Mouse (Mus musculus) forebrain, embryonic 14.5 days (tissue): Measurements from ENCODE around the gene Ambra1. TPM values are rescaled to one million over a fixed set of nuclear protein-coding genes. Genes with fewer than 3 reads are reported as not detected.

Experiments
- ATAC-seq: fragments of 200-750 bp; cut with Nextera tagmentation; 2 replicates; pipeline ENCODE4 v1.8.0; 2017; ENCODE audit warnings: mild to moderate bottlenecking, moderate library complexity
- DNase-seq: peaks from one replicate; pipeline ENCODE4 v3.0.0-alpha.2; 2015; ENCODE audit warnings: low spot score
- H3K27ac ChIP-seq: fragments of 300-500 bp; sonication (generic); 2 replicates; pipeline ENCODE4 v1.5.1; 2014; ENCODE audit warnings: low read depth, mild to moderate bottlenecking, control low read depth, low read length, moderate library complexity
- H3K27me3 ChIP-seq: fragments of 300-500 bp; sonication (generic); replicated peaks from 2 replicates; pipeline ENCODE4 v1.6.1; 2014; ENCODE audit warnings: low read length, control low read depth, mixed read lengths; ENCODE audit not compliant: control insufficient read depth, insufficient read depth
- H3K36me3 ChIP-seq: fragments of 300-500 bp; sonication (generic); 2 replicates; pipeline ENCODE4 v1.6.1; 2014; ENCODE audit warnings: low read length, control low read depth; ENCODE audit not compliant: control insufficient read depth, insufficient read depth
- H3K4me1 ChIP-seq: fragments of 300-500 bp; sonication (generic); 2 replicates; pipeline ENCODE4 v1.6.1; 2014; ENCODE audit warnings: antibody characterized with exemption, low read length, control low read depth; ENCODE audit not compliant: control insufficient read depth, insufficient read depth
- H3K4me2 ChIP-seq: fragments of 300-500 bp; sonication (generic); 2 replicates; pipeline ENCODE4 v1.6.1; 2014; ENCODE audit warnings: mild to moderate bottlenecking, control low read depth, low read length
- H3K4me3 ChIP-seq: fragments of 300-500 bp; sonication (generic); 2 replicates; pipeline ENCODE4 v1.5.1; 2014; ENCODE audit warnings: low read depth, low read length, control low read depth
- H3K9ac ChIP-seq: fragments of 300-500 bp; sonication (generic); 2 replicates; pipeline ENCODE4 v1.6.1; 2014; ENCODE audit warnings: mild to moderate bottlenecking, low read length, control low read depth, moderate library complexity
- H3K9me3 ChIP-seq: fragments of 300-500 bp; sonication (generic); replicated peaks from 2 replicates; pipeline ENCODE4 v1.6.1; 2016; ENCODE audit warnings: low read length, control low read depth, mixed read lengths; ENCODE audit not compliant: control insufficient read depth
- WGBS: fragments of 180-500 bp; shearing (Covaris S2); extraction: QIAGEN DNeasy Blood & Tissue Kit; methylation state at CpG from one replicate; pipeline ENCODE4 v1.1.7; 2014; 5-methylcytosine and 5-hydroxymethylcytosine counted together
- polyA plus RNA-seq: library from polyadenylated mRNA; unstranded; fragments of >200 nt; fragmentation: Nextera tagmentation; extraction: Ambion mirVana; gene quantifications from 2 replicates; pipeline ENCODE4 v1.2.1, GENCODE M21; 2014

Ambra1 gene
- polyA plus RNA-seq, 1 experiment from 2014 or later, result 14.8 TPM

DNA sequence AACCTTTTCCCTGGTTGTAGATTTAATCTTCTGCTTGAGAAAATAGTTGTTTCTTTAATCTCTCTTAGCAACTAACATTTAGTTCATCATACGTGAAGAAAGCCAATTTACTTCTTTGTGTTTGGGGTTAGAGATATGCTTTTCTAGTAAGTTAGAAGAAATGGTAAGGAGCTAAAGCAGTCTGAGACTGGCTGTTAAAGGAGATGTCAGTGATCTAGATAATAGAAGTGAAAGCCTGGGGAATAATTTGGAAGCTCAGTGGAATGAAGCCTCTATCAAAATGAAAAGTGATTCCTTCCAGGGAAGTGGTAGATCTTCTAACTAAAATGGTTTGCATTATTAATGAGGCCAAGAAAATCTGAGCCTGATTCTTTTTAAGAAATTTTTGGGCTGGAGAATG, 141.3 kb downstream of the Ambra1 start:
- H3K27me3 ChIP-seq, result no peaks in the 10 kb centered on the region
- no peak overlapping the region for H3K9ac ChIP-seq
- 59% methylated on average over 1 of the region's 1 CpGs for WGBS
- DNase-seq, result no peak
- no peaks in the 10 kb centered on the region for H3K9me3 ChIP-seq
- H3K27ac ChIP-seq, result peak overlapping the region; percentile 53
- ATAC-seq, result no peak
- peaks cover 2% of the 10 kb centered on the region; the same call in 1 of the 2 replicates for H3K36me3 ChIP-seq
- H3K4me2 ChIP-seq, result no peak overlapping the region
- H3K4me3 ChIP-seq, result no peak overlapping the region
- 0 out of 2 replicates have a peak, but pooled peaks cover 4% of the 10 kb centered on the region for H3K4me1 ChIP-seq

DNA sequence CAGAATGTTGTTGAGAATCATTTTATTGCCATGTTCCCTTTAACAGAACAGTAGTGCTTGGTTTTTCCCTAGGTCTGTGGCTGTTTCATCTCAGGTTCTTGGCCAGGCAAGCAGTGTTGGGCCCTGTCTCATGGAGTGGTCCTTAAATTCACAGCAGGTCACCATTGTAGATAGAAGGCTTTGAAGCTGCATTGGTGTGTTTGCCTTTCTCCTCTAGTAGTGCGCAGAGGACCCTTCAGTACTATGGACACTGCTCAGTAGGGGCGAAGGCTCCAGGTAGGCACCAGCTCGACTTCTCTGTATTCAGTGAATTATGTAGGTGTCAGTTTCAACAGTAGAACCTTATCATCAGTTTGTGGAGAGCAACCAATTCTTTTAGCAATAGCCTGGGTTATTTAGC, 142.7 kb downstream of the Ambra1 start:
- no peak for ATAC-seq

DNA sequence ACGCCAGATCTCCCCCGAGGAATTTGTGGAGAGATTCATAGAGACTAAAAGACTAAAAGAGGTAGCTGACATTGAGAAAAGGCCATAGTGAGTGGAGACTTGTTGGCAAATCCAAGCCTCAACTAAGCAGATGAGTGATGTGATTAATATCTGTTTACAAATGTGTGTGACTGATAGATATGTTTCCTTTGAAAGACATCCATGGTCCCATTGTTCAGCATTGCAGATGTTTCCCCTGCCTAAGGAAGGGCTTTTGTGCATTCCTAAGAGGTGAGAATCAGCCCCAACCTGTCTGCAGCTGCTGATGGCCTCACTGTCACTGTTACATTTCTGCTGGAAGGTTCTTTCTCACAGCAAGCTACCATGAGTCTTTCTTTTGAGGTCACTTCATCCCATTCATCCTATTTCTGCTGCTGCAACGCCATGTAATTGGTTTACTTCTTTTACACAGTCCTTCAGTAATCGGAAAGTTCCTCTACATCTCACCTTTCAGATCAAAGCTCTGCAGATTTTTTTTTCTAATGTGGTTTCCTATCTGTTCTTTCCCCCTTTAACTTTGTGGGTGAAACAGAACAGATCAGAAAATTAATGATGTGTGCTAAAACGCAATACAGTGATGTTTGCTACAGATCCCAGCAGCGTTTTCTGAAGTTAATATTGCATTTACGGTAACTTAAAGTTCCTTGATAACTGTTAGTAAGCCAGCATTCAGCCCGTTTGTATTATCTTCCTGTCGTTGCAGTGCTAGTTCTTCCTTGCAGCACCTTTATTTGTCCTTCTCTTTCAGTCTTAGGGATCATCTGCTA, 146.3 kb downstream of the Ambra1 start:
- H3K36me3 ChIP-seq, result peaks cover 8% of the 10 kb centered on the region; the same call in 1 of the 2 replicates
- H3K9me3 ChIP-seq, result no peaks in the 10 kb centered on the region
- no peaks in the 10 kb centered on the region for H3K27me3 ChIP-seq
- DNase-seq, result no peak
- WGBS, result 90% methylated on average over 9 of the region's 9 CpGs
- no peak for ATAC-seq
- no peak overlapping the region for H3K4me3 ChIP-seq
- no peak overlapping the region for H3K4me2 ChIP-seq
- H3K9ac ChIP-seq, result no peak overlapping the region
- no peaks in the 10 kb centered on the region for H3K4me1 ChIP-seq
- no peak overlapping the region for H3K27ac ChIP-seq

More for the DNA sequence above, 142.7 kb downstream of the Ambra1 start:
- 0 out of 2 replicates have a peak, but pooled peaks cover 4% of the 10 kb centered on the region for H3K4me1 ChIP-seq
- H3K4me3 ChIP-seq, result no peak overlapping the region
- 96% methylated on average over 3 of the region's 3 CpGs for WGBS
- DNase-seq, result no peak
- H3K27me3 ChIP-seq, result no peaks in the 10 kb centered on the region
- no peaks in the 10 kb centered on the region for H3K9me3 ChIP-seq
- no peak overlapping the region for H3K4me2 ChIP-seq
- no peak overlapping the region for H3K27ac ChIP-seq
- H3K9ac ChIP-seq, result no peak overlapping the region
- H3K36me3 ChIP-seq, result peaks cover 8% of the 10 kb centered on the region; the same call in 1 of the 2 replicates

DNA sequence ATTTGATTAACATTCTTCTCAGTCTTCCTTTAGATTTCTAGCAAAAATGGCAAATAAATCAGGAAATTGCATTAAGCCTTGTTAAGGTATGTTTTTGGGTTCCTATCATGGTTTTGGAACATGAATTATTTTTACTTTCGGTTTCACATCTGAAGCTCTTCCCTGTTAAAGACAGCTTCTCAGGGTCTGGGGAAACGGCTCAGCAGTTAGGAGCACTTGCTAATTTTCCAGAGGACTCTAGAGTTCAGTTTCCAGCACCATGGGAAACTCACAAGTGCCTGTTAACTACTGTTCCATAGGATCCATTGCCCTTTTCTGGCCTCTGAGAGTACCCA, 146.8 kb downstream of the Ambra1 start:
- peaks cover 8% of the 10 kb centered on the region; the same call in 1 of the 2 replicates for H3K36me3 ChIP-seq
- 97% methylated on average over 2 of the region's 2 CpGs for WGBS
- H3K4me1 ChIP-seq, result no peaks in the 10 kb centered on the region
- no peak overlapping the region for H3K9ac ChIP-seq
- no peak for ATAC-seq
- H3K27me3 ChIP-seq, result no peaks in the 10 kb centered on the region
- no peaks in the 10 kb centered on the region for H3K9me3 ChIP-seq
- no peak overlapping the region for H3K4me2 ChIP-seq
- H3K27ac ChIP-seq, result no peak overlapping the region
- DNase-seq, result no peak
- H3K4me3 ChIP-seq, result no peak overlapping the region

DNA sequence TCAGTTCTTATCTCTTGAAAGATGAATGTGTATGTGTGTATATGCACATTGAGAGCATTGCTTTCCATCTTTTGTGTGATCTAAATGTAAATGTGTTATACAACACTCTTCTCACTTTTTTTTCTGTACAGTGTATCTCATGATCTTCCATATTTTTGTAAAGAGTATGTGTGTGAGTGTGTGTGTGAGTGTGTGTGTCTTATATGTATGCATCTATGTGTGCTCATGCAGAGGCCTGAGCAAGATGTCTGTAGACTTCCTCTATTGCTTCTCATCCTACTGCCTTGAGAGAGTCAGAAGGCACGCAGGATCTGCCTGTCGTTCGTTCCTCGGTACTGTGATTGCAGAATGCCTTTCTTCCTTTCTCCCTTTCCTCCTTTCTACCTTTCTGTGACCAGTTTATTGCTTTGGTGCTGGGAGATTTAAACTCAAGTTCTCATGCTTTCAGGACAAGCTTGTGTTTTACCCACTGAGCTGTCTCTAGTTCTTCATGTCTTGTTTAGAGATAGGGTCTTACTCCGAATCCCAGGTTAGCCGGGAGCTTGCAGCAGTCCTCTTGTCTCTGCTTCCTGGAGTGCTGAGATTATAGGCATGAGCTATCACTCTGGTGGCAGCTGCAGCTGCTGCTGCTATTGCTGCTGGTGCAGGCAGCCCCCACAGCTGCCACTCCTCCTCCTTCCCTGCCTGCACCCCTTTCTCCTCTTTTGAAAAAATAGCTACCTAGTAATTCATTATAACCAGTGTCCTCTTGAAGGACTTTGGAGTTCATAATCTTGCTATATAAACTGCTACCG, 148.7 kb downstream of the Ambra1 start:
- DNase-seq (peak; percentile 29), ATAC-seq (peak; percentile 60)

DNA sequence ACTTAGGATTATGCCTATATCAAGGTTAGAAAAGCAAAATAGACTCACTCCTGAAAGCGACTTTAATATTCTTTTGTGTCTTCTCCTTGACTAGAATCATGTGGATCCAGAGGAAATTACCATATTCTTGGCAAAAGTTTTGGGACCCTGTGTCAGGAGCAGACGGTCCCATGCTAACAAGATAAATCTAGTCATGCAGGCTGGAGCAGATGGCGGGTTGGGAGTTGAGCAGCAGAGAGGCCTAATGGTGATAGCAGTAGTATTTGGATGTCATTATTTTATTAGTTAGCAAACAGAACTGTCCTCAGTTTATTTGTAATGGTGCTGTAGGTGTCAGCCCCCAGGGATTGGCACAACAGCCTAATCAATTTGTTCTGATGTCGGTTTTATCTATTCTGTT, 154.0 kb downstream of the Ambra1 start:
- DNase-seq, result peak; percentile 66
- no peak overlapping the region for H3K27ac ChIP-seq

More for the DNA sequence above, 148.7 kb downstream of the Ambra1 start:
- Histone ChIP-seq H3K27ac (peak overlapping the region; percentile 67), H3K4me3 (no peak overlapping the region), H3K36me3 (peaks cover 8% of the 10 kb centered on the region; the same call in 1 of the 2 replicates), H3K4me1 (no peaks in the 10 kb centered on the region), H3K27me3 (no peaks in the 10 kb centered on the region), H3K9me3 (no peaks in the 10 kb centered on the region), H3K4me2 (no peak overlapping the region), H3K9ac (peak overlapping the region; percentile 29; the same call in 1 of the 2 replicates)
- 68% methylated on average over 7 of the region's 7 CpGs for WGBS

DNA sequence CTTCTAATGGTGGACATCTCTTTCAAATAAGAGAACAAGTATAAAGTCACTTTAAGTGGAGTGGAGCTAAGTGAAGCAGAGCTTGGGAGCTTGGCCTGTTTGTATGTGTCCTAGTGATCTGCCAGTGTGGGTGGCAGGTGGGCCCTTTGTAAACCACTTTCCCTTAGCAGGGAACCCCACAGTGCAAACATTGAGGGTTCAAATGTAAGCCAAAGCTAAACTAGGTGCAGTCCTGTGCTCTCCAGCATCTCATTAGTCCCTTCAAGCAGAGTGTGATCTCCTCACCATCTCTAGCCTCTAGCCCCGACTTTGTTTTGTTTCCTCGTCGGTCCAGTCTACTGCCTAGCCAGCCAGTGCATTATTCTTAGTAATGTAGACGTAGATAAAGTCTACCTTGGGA, 154.7 kb downstream of the Ambra1 start:
- Histone ChIP-seq H3K36me3 (peaks cover 13% of the 10 kb centered on the region), H3K9me3 (no peaks in the 10 kb centered on the region), H3K4me3 (no peak overlapping the region), H3K27ac (no peak overlapping the region), H3K9ac (no peak overlapping the region), H3K4me2 (no peak overlapping the region), H3K27me3 (no peaks in the 10 kb centered on the region), H3K4me1 (no peaks in the 10 kb centered on the region)
- ATAC-seq, result no peak
- no peak for DNase-seq
- WGBS, result 64% methylated on average over 4 of the region's 4 CpGs

More for the DNA sequence above, 154.0 kb downstream of the Ambra1 start:
- Histone ChIP-seq H3K9me3 (no peaks in the 10 kb centered on the region), H3K9ac (no peak overlapping the region), H3K4me2 (no peak overlapping the region), H3K27me3 (no peaks in the 10 kb centered on the region), H3K36me3 (peaks cover 13% of the 10 kb centered on the region), H3K4me3 (no peak overlapping the region), H3K4me1 (no peaks in the 10 kb centered on the region)
- WGBS, result 78% methylated on average over 4 of the region's 4 CpGs
- no peak for ATAC-seq

DNA sequence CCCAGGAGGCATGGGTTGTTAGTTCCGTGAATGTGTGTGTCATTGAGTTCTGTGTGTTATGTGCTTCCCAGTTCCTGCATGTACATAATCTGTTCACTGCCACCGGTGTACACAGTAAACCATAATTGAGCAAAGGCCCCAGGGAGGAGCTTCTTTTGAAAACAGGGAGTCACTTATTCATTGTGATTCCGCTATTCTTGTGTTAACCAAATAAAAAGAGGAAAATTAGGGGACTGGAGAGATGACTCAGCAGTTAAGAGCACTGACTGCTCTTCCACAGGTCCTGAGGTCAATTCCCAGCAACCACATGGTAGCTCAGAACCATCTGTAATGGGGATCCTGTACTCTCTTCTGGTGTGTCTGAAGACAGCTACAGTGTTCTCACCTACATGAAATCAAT, 164.8 kb downstream of the Ambra1 start:
- WGBS, result 77% methylated on average over 3 of the region's 3 CpGs
- Histone ChIP-seq H3K36me3 (no peaks in the 10 kb centered on the region), H3K9me3 (no peaks in the 10 kb centered on the region), H3K4me1 (no peaks in the 10 kb centered on the region), H3K4me3 (no peak overlapping the region), H3K27me3 (no peaks in the 10 kb centered on the region), H3K27ac (no peak overlapping the region), H3K4me2 (no peak overlapping the region), H3K9ac (no peak overlapping the region)
- ATAC-seq (no peak), DNase-seq (no peak)

DNA sequence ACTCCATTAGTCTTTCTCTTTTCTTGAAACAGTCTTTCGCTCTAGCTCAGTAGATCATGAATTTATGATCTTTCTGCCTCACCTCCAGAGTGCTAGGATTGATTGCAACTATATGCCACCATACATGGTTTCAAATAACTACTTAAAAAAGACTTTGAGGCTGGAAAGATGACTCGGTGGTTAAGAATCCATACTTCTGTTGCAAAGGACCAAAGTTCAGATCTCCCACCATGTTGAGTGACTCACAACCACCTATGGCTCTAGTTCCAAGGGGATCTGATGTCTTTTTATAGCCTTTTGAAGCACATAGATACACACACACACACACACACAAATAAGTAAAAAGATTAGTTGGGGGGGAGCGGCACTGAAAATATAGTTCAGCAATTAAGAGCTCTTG, 165.5 kb downstream of the Ambra1 start:
- 97% methylated on average over 3 of the region's 3 CpGs for WGBS
- H3K9ac ChIP-seq, result no peak overlapping the region
- ATAC-seq, result no peak
- no peak overlapping the region for H3K4me2 ChIP-seq
- H3K4me1 ChIP-seq, result no peaks in the 10 kb centered on the region
- no peak for DNase-seq
- H3K36me3 ChIP-seq, result peaks cover 2% of the 10 kb centered on the region
- no peaks in the 10 kb centered on the region for H3K27me3 ChIP-seq
- no peak overlapping the region for H3K4me3 ChIP-seq
- no peaks in the 10 kb centered on the region for H3K9me3 ChIP-seq
- no peak overlapping the region for H3K27ac ChIP-seq
